Mouse (Mus musculus) left cerebral cortex, adult 2 months (tissue): ENCODE measurements at regions not wholly inside any gene's neighbourhood (a gene's known extent, or its start where the extent isn't known, plus 50 kb on each side); places are given as distances from the start of the nearest gene placed in this dataset.
A peak's percentile ranks its signal among the peaks of the same experiment; 100 is the strongest.

ENCODE experiments used
- DNase-seq, 2 experiments: peaks; one replicate each; pipeline ENCODE4 v3.0.0; 2021 to 2022; ENCODE audit warnings: low spot score in 2 of 2, mixed read lengths in 1 of 2; ENCODE audit errors: extremely low spot score in 1 of 2
- H3K27ac ChIP-seq: fragments of 200-600 bp; 2 replicates; pipeline ENCODE4 v1.8.1; 2022
- H3K4me3 ChIP-seq: fragments of 200-600 bp; 2 replicates; pipeline ENCODE4 v1.8.1; 2022
- CTCF ChIP-seq: fragments of 200-600 bp; IDR thresholded peaks from 2 replicates; pipeline ENCODE4 v1.8.1; 2022; ENCODE audit warnings: antibody characterized with exemption, mild to moderate bottlenecking, moderate library complexity
- intact Hi-C: fragments of 180-260 bp; cut with DNase I; formaldehyde crosslinking; loops from one replicate; pipeline ENCODE4 v1.15.1; 2025

GRCm38 (mm10) chrX:11088506-11088905 lies 210.6 kb upstream of the H2al1a start:
- intact Hi-C loops: loop anchor here (2.0 to 10.0 kb wide), 3 partner anchors 96 to 434 kb away; no protein-coding TSS in a partner anchor
- no peak overlapping the region for H3K27ac ChIP-seq

DNA sequence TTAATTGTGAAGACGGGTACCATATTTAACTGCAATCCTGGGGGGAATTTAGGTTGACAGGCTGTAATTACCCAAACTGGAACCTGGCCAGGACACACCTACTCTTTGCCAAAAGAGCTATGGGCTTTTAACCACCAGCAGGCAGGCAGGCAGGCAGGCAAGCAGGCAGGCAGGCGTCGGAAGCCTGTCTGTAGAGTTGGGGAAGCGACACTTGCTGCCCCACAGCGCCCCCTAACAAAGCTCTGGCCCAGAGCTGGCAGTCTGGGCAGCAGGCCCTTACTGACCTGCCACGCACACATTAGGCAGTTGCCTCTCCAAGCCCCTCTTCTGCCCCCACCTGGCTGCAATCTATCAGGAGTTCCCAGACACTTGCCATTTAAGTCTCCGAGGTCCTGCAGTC lies 208.6 kb upstream of the H2al1a start:
- intact Hi-C loops: no loop called here
- Histone ChIP-seq H3K27ac (no peak overlapping the region), H3K4me3 (no peak overlapping the region)
- DNase-seq: peak in 1 of 2 experiments; percentile 18
- TF ChIP-seq CTCF: peak; percentile 36

More at GRCm38 (mm10) chrX:11088506-11088905, 210.6 kb upstream of the H2al1a start:
- no peak for DNase-seq
- no peak for TF ChIP-seq CTCF
- H3K4me3 ChIP-seq: no peak overlapping the region

DNA sequence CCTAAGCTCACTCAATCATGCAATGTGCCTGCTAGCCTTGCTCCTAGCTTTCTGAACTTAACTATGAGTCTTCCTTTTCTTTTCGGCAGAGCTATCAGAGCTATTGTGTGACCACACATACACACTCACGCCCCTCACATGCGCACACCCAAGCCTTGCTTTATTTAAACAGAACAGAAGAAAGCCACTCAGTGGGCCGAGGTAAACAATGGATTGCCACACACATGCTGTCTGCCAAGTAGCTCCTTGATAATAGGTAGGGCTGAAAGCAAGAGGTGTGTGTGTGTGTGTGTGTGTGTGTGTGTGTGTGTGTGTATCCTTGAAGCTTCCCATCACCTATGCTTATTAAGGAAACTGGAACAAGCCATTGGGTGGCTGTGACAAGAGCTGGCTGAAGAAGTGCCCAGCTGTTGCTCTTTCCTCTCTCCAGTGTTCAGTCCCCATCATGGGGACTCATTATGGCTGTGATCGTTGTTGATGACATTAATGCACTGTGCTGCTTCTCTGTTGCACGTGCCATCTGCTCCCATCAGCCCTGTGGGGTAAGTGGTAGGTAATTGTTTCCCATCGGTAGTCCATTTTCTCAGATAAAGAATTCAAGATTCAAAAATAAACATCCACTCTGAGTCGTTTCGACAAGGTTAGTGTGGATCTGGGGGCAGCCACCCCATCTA lies 201.3 kb upstream of the H2al1a start:
- DNase-seq: no peak
- TF ChIP-seq CTCF: no peak
- Histone ChIP-seq H3K4me3 (no peak overlapping the region), H3K27ac (no peak overlapping the region)
- intact Hi-C loops: no loop called here

DNA sequence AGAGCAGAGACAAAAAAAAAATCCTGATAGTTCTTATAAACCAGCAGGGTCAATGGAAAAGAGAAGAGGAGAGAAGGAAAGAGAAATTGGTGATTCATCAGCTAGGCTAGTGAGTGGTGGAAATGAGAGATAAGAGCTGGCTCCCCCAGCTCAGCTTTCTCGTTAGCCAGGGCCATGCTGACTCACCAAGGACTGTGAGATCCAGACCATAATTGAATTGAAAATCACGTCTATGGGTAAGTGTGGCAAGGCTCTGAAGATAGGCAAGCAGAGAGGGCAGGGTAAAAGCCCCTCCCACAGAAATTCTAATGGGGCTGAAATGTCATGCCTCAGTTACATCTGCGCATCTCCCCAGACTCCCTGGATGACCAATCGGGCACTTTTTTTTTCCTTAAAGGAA lies 200.7 kb upstream of the H2al1a start:
- no peak overlapping the region for H3K27ac ChIP-seq
- H3K4me3 ChIP-seq: no peak overlapping the region
- no peak for DNase-seq
- no peak for TF ChIP-seq CTCF
- intact Hi-C loops: no loop called here

DNA sequence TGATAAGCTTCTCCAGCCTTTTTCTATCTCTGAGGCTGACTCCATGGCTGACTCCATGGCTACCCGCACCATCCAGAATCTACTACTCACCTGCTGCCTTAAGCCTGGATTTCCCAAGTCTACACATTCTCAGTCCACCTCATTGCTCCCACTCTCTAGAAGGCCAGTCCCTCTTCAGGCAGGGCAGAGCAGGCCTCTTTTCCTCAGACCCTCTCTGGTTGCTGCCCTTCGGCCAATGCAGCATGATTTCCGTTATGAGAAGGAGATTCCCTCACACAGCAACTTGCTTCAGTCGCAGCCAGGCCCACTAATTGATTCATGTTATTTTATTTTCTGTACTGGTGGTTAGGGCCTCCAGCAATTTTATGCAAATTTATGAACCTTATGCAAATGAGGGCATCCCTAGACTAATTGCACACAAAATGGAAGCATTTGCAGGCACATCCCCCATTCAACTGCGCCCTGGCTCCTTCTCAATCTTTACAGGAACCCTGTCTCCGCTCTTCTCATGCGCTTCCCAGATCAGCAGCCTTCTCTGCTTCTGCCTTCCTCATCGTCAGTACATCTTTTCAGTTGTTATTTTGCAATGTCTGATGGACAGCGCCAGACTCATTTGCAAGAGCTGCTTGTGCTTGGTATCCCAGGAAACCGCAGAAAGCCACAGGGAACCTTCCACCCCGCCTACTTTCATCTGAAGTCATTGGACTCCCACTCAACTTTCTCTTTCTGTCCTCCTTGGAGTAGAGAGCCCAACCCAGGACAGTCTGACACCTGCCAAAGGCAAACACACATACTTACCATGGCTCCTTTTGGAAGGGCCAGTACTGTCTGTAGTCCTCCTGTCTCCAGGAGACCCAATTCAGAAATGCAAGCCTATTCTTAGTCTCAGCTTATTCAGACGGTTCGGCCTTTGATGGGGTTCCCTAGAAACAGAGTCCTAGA lies 199.6 kb upstream of the H2al1a start:
- H3K4me3 ChIP-seq: no peak overlapping the region
- intact Hi-C loops: no loop called here
- H3K27ac ChIP-seq: no peak overlapping the region
- DNase-seq: peak in 1 of 2 experiments; percentile 24
- no peak for TF ChIP-seq CTCF

GRCm38 (mm10) chrX:11100935-11101334 lies 198.1 kb upstream of the H2al1a start:
- peak in 1 of 2 experiments; percentile 23 for DNase-seq
- Histone ChIP-seq H3K27ac (no peak overlapping the region), H3K4me3 (no peak overlapping the region)
- intact Hi-C loops: no loop called here
- peak; percentile 48 for TF ChIP-seq CTCF

- intact Hi-C loops: no loop called here
- Histone ChIP-seq H3K4me3 (no peak overlapping the region), H3K27ac (no peak overlapping the region)
- DNase-seq: no peak
- no peak for TF ChIP-seq CTCF
Measured at GRCm38 (mm10) chrX:11131253-11131652, 167.8 kb upstream of the H2al1a start.

GRCm38 (mm10) chrX:11139971-11140421 lies 159.1 kb upstream of the H2al1a start:
- intact Hi-C loops: no loop called here
- H3K4me3 ChIP-seq: no peak overlapping the region
- no peak for TF ChIP-seq CTCF
- H3K27ac ChIP-seq: no peak overlapping the region
- no peak for DNase-seq

DNA sequence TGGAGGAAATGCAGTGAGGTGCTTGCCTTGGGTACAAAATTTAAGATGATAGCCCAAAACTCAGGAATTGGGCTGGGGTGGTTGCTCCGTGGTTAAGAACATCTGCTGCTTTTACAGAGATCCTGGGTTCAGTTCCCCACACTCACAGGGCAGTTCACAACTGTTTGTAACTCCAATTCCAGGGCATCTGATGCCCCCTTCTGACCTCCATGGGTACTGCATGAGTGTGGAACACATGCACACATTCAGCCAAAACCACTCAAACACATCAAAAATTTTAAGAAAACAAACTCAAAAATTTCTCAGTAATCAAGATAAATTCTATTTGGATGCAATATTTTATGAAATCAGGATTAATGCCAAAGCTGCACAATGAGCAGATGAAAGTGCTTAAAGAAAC lies 157.8 kb upstream of the H2al1a start:
- intact Hi-C loops: no loop called here
- TF ChIP-seq CTCF: peak; percentile 36
- no peak for DNase-seq

DNA sequence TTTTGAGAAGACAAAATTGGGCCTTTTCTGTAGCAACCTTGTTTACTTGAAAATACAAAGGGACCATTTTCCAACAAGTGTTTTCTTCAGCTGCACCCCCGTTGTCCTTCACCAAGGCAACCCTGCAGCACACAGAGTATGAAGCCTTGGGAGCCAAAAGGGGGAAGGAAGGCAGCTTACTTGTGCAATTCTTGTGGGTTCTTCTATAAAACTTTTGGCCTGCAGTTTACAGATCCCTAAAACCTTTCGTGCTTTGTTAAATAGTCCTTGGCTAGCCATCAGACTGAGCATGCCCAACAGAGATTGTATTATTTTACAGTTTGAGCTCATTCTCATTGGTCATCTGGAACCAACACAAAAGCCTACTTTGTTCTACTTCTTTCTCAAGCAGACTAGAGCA lies 140.6 kb upstream of the H2al1a start:
- H3K27ac ChIP-seq: no peak overlapping the region
- TF ChIP-seq CTCF: no peak

More for the DNA sequence above, 157.8 kb upstream of the H2al1a start:
- Histone ChIP-seq H3K27ac (no peak overlapping the region), H3K4me3 (no peak overlapping the region)

DNA sequence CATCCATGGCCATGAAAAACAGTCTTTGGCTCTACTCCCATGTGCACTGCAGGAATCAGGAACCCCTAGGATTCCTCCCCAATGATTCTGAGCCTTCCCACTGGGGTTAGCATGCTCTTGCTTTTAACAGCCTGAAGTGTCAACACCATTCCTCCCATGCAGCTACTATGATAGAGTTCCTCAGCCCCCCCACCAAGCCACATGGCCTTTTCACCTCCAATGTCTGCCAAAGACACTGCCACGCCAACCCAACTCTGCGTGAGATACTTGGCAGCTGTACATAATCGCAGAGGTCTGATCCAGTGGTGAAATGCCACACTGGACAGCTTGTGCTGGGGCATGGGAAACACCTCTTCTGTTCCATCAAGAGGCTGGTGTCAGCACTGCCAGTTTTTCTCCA lies 128.6 kb upstream of the H2al1a start:
- Histone ChIP-seq H3K4me3 (no peak overlapping the region), H3K27ac (no peak overlapping the region)
- no peak for TF ChIP-seq CTCF
- DNase-seq: no peak
- intact Hi-C loops: no loop called here

More for the DNA sequence above, 140.6 kb upstream of the H2al1a start:
- intact Hi-C loops: no loop called here
- H3K4me3 ChIP-seq: no peak overlapping the region
- peak in 1 of 2 experiments; percentile 7 for DNase-seq

DNA sequence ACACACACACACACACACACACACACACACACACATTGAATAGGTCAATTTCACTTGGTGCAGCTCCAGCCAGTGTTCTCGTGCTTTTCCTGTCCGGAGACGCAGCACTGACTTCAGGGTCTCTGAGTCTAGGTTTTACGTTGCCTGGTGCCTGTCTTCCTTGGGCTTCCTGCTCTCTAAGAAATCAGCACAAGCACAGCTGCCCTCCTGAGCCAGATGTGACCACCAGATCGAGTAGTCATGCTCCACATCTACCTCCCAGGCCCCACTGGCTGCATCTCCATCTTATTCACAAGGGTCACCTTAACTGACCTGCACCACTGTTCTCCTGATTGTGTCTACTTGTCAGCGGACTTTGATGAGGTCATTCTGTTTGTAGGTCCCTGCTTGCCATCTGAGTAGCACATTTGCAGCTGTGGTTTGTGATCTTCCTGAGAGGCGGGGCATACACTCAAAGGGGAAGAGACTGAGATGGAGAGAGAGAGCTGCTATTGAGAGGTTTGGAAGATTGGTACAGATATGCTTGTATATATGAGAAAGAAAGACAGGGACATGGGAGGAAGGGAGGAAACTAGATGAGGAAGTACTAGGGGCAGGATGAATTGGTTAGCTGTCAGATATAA lies 118.8 kb upstream of the H2al1a start:
- DNase-seq: no peak
- H3K27ac ChIP-seq: no peak overlapping the region
- no peak overlapping the region for H3K4me3 ChIP-seq
- no peak for TF ChIP-seq CTCF
- intact Hi-C loops: no loop called here
